Mouse (Mus musculus): ENCODE data around the gene Gnrhr. TPM values are rescaled to one million over a fixed set of nuclear protein-coding genes. Genes with fewer than 3 reads are reported as not detected.
A peak's percentile ranks its signal among the peaks of the same experiment; 100 is the strongest.

Gnrhr gene
- polyA plus RNA-seq, 1 experiment from 2014 or later, result not detected

DNA sequence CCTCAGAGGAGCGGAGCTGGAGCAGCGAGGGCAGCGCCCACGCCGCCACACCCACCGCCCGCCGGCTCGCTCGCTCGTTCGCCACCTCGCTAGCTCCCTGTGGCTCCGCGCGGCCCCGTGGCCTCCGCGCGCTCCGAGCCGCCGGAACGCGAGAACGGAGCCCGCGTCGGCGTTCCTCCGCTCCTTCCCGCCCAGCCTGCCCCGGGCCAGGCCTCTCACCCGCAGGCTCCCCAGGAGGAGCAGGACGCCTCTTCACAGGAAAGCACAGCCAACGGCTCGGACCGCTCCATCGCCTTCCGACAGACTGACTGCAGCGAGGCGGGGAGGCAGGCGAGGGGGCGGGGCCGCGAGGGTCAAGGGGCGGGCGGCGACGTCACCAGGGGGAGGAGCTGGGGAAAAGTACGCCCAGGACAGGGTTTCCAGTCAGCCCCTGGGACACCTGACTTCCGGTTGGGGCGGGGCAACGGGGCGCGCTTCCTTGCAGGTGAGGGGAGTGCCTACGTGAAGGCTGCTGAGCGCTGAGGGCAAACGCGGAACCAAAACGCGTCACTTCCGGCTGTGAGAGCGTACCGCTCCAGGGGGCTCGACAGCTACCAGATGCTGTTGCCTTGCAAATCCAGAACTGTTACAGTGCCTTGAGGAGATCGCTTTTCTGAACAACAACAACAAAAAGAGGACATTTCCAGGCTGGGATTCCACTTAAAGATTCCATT lies 25.1 kb downstream of the Gnrhr start, which contains the start of gene Uba6:
Uba6 (minus strand) TSS at position 355 of the 713 bp plus-strand sequence.
- Histone ChIP-seq H3K4me2 (ENCODE audit: low read depth, low read length) (peak within 1 kb of the TSS; percentile 89), H3K4me3 (ENCODE audit: low read length) (peak within 1 kb of the TSS; percentile 73), H3K9ac (ENCODE audit: low read depth, low read length) (peak within 1 kb of the TSS; percentile 81), H3K4me1 (ENCODE audit: control insufficient read depth, insufficient read depth, low read length) (peaks cover 3% of the 10 kb centered on the region; the same call in 1 of the 2 replicates), H3K27me3 (replicated peaks; ENCODE audit: control insufficient read depth, insufficient read depth, low read length) (no peaks in the 10 kb centered on the region), H3K9me3 (ENCODE audit: control insufficient read depth, low read length) (no peaks in the 10 kb centered on the region), H3K36me3 (ENCODE audit: control insufficient read depth, insufficient read depth, low read length) (no peaks in the 10 kb centered on the region), H3K27ac (ENCODE audit: low read length) (peak within 1 kb of the TSS; percentile 92)
- ATAC-seq, result peak; percentile 100
- under 1% methylated on average over 67 of the region's 67 CpGs for WGBS

DNA sequence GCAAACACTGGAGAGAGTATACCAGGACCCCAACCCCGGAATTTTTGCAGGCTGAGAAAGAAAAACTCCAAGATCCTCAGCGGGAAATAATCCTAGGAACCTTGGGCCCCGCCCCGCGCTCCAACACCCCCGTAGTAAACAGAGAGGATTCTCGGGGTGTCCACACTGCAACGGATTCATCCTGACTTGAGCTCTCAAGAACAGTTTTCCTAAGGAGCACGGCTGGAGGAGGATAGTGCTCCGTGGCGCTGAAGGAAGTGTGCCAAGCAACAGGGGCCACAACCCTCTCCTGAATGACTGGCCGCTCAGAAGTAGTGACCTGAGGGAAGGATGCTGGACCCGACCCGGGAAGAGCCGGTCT lies 25.6 kb downstream of the Gnrhr start:
- peak overlapping the region; percentile 73 for H3K4me3 ChIP-seq (ENCODE audit: low read length)
- ATAC-seq, result no peak
- H3K4me2 ChIP-seq (ENCODE audit: low read depth, low read length), result peak overlapping the region; percentile 89
- no peaks in the 10 kb centered on the region for H3K27me3 ChIP-seq (replicated peaks; ENCODE audit: control insufficient read depth, insufficient read depth, low read length)
- WGBS, result 0% methylated on average over 15 of the region's 15 CpGs
- H3K36me3 ChIP-seq (ENCODE audit: control insufficient read depth, insufficient read depth, low read length), result no peaks in the 10 kb centered on the region
- peaks cover 3% of the 10 kb centered on the region; the same call in 1 of the 2 replicates for H3K4me1 ChIP-seq (ENCODE audit: control insufficient read depth, insufficient read depth, low read length)
- no peaks in the 10 kb centered on the region for H3K9me3 ChIP-seq (ENCODE audit: control insufficient read depth, low read length)
- H3K27ac ChIP-seq (ENCODE audit: low read length), result peak overlapping the region; percentile 92
- peak overlapping the region; percentile 81 for H3K9ac ChIP-seq (ENCODE audit: low read depth, low read length)

Other genes with a start within 250 kb of the Gnrhr start
- 19.9 and 21.6 TPM in 2 replicates for gene Cenpc1, start 132.3 kb downstream of the Gnrhr start, polyA plus RNA-seq (2015; fragmentation: Nextera tagmentation; extraction: Ambion mirVana)
- 0.33 and 0.60 TPM in 2 replicates for gene Stap1, start 126.2 kb downstream of the Gnrhr start, polyA plus RNA-seq (2015; fragmentation: Nextera tagmentation; extraction: Ambion mirVana)
- gene Uba6, start 25.1 kb downstream of the Gnrhr start, polyA plus RNA-seq (2015; fragmentation: Nextera tagmentation; extraction: Ambion mirVana), result 8.7 and 10.4 TPM in 2 replicates
- gene Tmprss11c, start 91.4 kb upstream of the Gnrhr start, polyA plus RNA-seq (2015; fragmentation: Nextera tagmentation; extraction: Ambion mirVana), result not detected in 2 replicates
- not detected in 2 replicates for gene Tmprss11d, start 175.5 kb upstream of the Gnrhr start, polyA plus RNA-seq (2015; fragmentation: Nextera tagmentation; extraction: Ambion mirVana)

Data from intestine, embryonic 16.5 days (tissue).